In the genomic region with DNA sequence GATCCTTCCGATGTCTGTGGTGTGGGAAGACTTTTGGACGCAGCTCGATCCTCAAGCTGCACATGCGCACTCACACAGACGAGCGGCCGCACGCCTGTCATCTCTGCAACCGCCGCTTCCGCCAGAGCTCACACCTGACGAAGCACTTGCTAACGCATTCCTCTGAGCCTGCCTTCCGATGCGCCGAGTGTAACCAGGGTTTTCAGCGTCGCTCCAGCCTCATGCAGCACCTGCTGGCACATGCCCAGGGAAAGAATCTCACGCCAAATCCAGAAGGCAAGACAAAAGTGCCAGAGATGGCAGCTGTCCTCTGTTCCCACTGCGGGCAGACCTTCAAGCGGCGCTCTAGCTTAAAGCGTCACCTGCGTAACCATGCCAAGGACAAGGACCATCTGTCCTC, we compare ENCODE assay signal across 35 mouse cellular contexts. TPM values are rescaled to one million over a fixed set of nuclear protein-coding genes. Genes with fewer than 3 reads are reported as not detected.
DNase-seq lines count a peak whose midpoint lies in the region; ATAC-seq and TF ChIP-seq lines count a peak whose summit lies in the region.
"Had no signal": no experiment of that assay in that cellular context is flagged by ENCODE, and none has a peak within 500 bp of the region (broad histone marks: within the 10 kb centered on the region; RNA-seq: fewer than 3 reads in every experiment).

No protein-coding gene starts in this region.

- H3K4me1 ChIP-seq in midbrain, postnatal 0 days (ENCODE audit: insufficient read depth, low read length) = no peaks in the 10 kb centered on the region
- H3K4me1 ChIP-seq in midbrain, embryonic 16.5 days (ENCODE audit: control insufficient read depth, insufficient read depth, low read length) = no peaks in the 10 kb centered on the region
- H3K4me1 ChIP-seq: embryonic facial prominence, embryonic 12.5 days; hindbrain, embryonic 15.5 days; limb, embryonic 15.5 days; lung, embryonic 15.5 days; neural tube, embryonic 13.5 days; stomach, embryonic 15.5 days had no signal

- DNase-seq in midbrain, postnatal 0 days (ENCODE audit: low spot score) = peak; percentile 26
- DNase-seq in cerebellum, adult 9-10 months = peak; percentile 78
- DNase-seq in adrenal gland, postnatal 25 days = no peak
- DNase-seq in frontal cortex, postnatal 25 days (ENCODE audit: low spot score in 2 of 2) = no peak
- DNase-seq: forebrain, postnatal 0 days; heart, adult 2 months; kidney, adult 9 months; kidney, postnatal 14 days; lung, postnatal 36 days; midbrain, embryonic 14.5 days; right cerebral cortex, adult 18-20 months; right cerebral cortex, postnatal 4 days; thymus, postnatal 36 days had no signal

- no peak overlapping the region for H3K4me3 ChIP-seq in midbrain, postnatal 0 days (ENCODE audit: low read depth, low read length)
- H3K4me3 ChIP-seq in midbrain, embryonic 16.5 days (ENCODE audit: low read depth, low read length) = no peak overlapping the region
- H3K4me3 ChIP-seq: embryonic facial prominence, embryonic 12.5 days; heart, adult 2 months; hindbrain, embryonic 15.5 days; limb, embryonic 15.5 days; lung, embryonic 15.5 days; myocyte; neural tube, embryonic 13.5 days; stomach, embryonic 15.5 days had no signal

- no peak for TF ChIP-seq CTCF in midbrain, postnatal 0 days (IDR thresholded peaks at IDR 0.05)

- H3K9me3 ChIP-seq in midbrain, postnatal 0 days (ENCODE audit: low read length) = no peaks in the 10 kb centered on the region
- no peaks in the 10 kb centered on the region for H3K9me3 ChIP-seq in midbrain, embryonic 16.5 days (replicated peaks; ENCODE audit: control insufficient read depth, low read length, poor library complexity, severe bottlenecking)
- H3K9me3 ChIP-seq: embryonic facial prominence, embryonic 12.5 days; G1E; hindbrain, embryonic 15.5 days; limb, embryonic 15.5 days; lung, embryonic 15.5 days; neural tube, embryonic 13.5 days; stomach, embryonic 15.5 days had no signal

- ATAC-seq in midbrain, postnatal 0 days (ENCODE audit: low FRiP score) = no peak
- no peak for ATAC-seq in midbrain, embryonic 16.5 days
- peak; percentile 40; the same call in 1 of the 2 replicates for ATAC-seq in cerebellum, adult (ENCODE audit: insufficient number of reproducible peaks, low FRiP score, low TSS enrichment)
- ATAC-seq in inflammation-experienced regulatory T-cells, adult 6 months = no peak
- ATAC-seq in megakaryocyte, adult 5-6 weeks (ENCODE audit: poor library complexity, severe bottlenecking) = no peak
- ATAC-seq: forebrain, postnatal 0 days had no signal

- H3K36me3 ChIP-seq in midbrain, postnatal 0 days (ENCODE audit: insufficient read depth, low read length) = no peaks in the 10 kb centered on the region
- no peaks in the 10 kb centered on the region for H3K36me3 ChIP-seq in midbrain, embryonic 16.5 days (ENCODE audit: control insufficient read depth, insufficient read depth, low read length)
- H3K36me3 ChIP-seq: embryonic facial prominence, embryonic 12.5 days; G1E; hindbrain, embryonic 15.5 days; limb, embryonic 15.5 days; lung, embryonic 15.5 days; neural tube, embryonic 13.5 days; stomach, embryonic 15.5 days had no signal

- H3K4me2 ChIP-seq in midbrain, postnatal 0 days (ENCODE audit: low read depth, low read length, poor library complexity, severe bottlenecking) = no peak overlapping the region
- H3K4me2 ChIP-seq in midbrain, embryonic 16.5 days (ENCODE audit: low read length) = no peak overlapping the region
- H3K4me2 ChIP-seq: embryonic facial prominence, embryonic 12.5 days; hindbrain, embryonic 15.5 days; limb, embryonic 15.5 days; lung, embryonic 15.5 days; neural tube, embryonic 13.5 days; stomach, embryonic 15.5 days had no signal

- no peak overlapping the region for H3K27ac ChIP-seq in midbrain, postnatal 0 days (ENCODE audit: low read depth, low read length)
- H3K27ac ChIP-seq in midbrain, embryonic 16.5 days (ENCODE audit: low read length) = no peak overlapping the region
- H3K27ac ChIP-seq: embryonic facial prominence, embryonic 12.5 days; heart, adult 2 months; hindbrain, embryonic 15.5 days; limb, embryonic 15.5 days; liver, embryonic 14.5 days; lung, embryonic 15.5 days; neural tube, embryonic 13.5 days; stomach, embryonic 15.5 days had no signal

- WGBS in midbrain, postnatal 0 days = 95% methylated on average over 24 of the region's 24 CpGs
- 95% methylated on average over 24 of the region's 24 CpGs for WGBS in midbrain, embryonic 16.5 days

- H3K9ac ChIP-seq in midbrain, postnatal 0 days (replicated peaks; ENCODE audit: low read length, poor library complexity, severe bottlenecking) = no peak overlapping the region
- H3K9ac ChIP-seq in midbrain, embryonic 16.5 days (ENCODE audit: low read depth, low read length) = no peak overlapping the region
- H3K9ac ChIP-seq: embryonic facial prominence, embryonic 12.5 days; forebrain, postnatal 0 days; hindbrain, embryonic 15.5 days; limb, embryonic 15.5 days; liver, embryonic 14.5 days; lung, embryonic 15.5 days; neural tube, embryonic 13.5 days; stomach, embryonic 15.5 days had no signal

- no peaks in the 10 kb centered on the region for H3K27me3 ChIP-seq in midbrain, postnatal 0 days (ENCODE audit: insufficient read depth, low read length)
- H3K27me3 ChIP-seq in midbrain, embryonic 16.5 days (ENCODE audit: control insufficient read depth, insufficient read depth, low read depth, low read length) = no peaks in the 10 kb centered on the region
- H3K27me3 ChIP-seq: embryonic facial prominence, embryonic 12.5 days; hindbrain, embryonic 15.5 days; limb, embryonic 15.5 days; lung, embryonic 15.5 days; neural tube, embryonic 13.5 days; stomach, embryonic 15.5 days had no signal

RNA-seq across cellular contexts. Expression of gene Zscan10, which starts 9.0 kb away (rescaled TPM):
- total RNA-seq in midbrain, postnatal 0 days (2014; rRNA removed) = not detected in 2 replicates
- polyA plus RNA-seq in midbrain, postnatal 0 days (2015; fragmentation: Nextera tagmentation; extraction: Ambion mirVana) = not detected in 2 replicates
- polyA plus RNA-seq in midbrain, embryonic 16.5 days (2015; fragmentation: Nextera tagmentation; extraction: Ambion mirVana) = not detected in 2 replicates
- total RNA-seq in adrenal gland, postnatal 25 days (2021) = not detected in 2 replicates
- polyA plus RNA-seq in inflammation-experienced regulatory T-cells, adult 6 months (2017; shearing (Covaris generic)) = 1 to 10 TPM in 2 of 3 experiments, under 1 TPM in 1; 0.73 to 3.1 (median 1.2) TPM
- not detected in 2 replicates for total RNA-seq in megakaryocyte, adult 5-6 weeks (2015)
- total RNA-seq in megakaryocyte, adult 5-6 weeks (2017) = not detected in 2 replicates
- total RNA-seq: adrenal gland, postnatal 14 days; forebrain, postnatal 0 days; gastrocnemius, postnatal 25 days; heart, adult 2 months; heart, postnatal 4 days; layer of hippocampus, adult 8-10 months; left cerebral cortex, adult 18-20 months; left cerebral cortex, postnatal 36 days; megakaryocyte-erythroid progenitor cell, adult 5-6 weeks had no signal
- polyA plus RNA-seq: heart, adult 2 months; heart, embryonic 14.5 days; intestine, embryonic 16.5 days; liver, embryonic 14.5 days; midbrain, embryonic 14.5 days; neural tube, embryonic 13.5 days had no signal

RNA-seq across cellular contexts. Expression of gene Zfp13, which starts 10.3 kb away (rescaled TPM):
- total RNA-seq in midbrain, postnatal 0 days (2014; rRNA removed) = 36.2 and 48.2 TPM in 2 replicates
- polyA plus RNA-seq in midbrain, postnatal 0 days (2015; fragmentation: Nextera tagmentation; extraction: Ambion mirVana) = 23.3 and 26.3 TPM in 2 replicates
- polyA plus RNA-seq in midbrain, embryonic 16.5 days (2015; fragmentation: Nextera tagmentation; extraction: Ambion mirVana) = 28.4 and 29.4 TPM in 2 replicates
- total RNA-seq in adrenal gland, postnatal 25 days (2021) = 11.1 and 12.8 TPM in 2 replicates
- under 1 TPM in 1 of 3 experiments, not detected in 2; 0.71 TPM for polyA plus RNA-seq in inflammation-experienced regulatory T-cells, adult 6 months (2017; shearing (Covaris generic))
- total RNA-seq in megakaryocyte, adult 5-6 weeks (2015) = not detected in 2 replicates
- total RNA-seq in megakaryocyte, adult 5-6 weeks (2017) = 0.18 TPM in 1 of 2 replicates, not detected in the other
- total RNA-seq: G1E; megakaryocyte-erythroid progenitor cell, adult 5-6 weeks had no signal

RNA-seq across cellular contexts. Expression of gene Mmp25, which starts 35.5 kb away (rescaled TPM):
- total RNA-seq in midbrain, postnatal 0 days (2014; rRNA removed) = 0.33 and 0.66 TPM in 2 replicates
- 0.98 and 1.0 TPM in 2 replicates for polyA plus RNA-seq in midbrain, postnatal 0 days (2015; fragmentation: Nextera tagmentation; extraction: Ambion mirVana)
- 0.94 and 1.6 TPM in 2 replicates for polyA plus RNA-seq in midbrain, embryonic 16.5 days (2015; fragmentation: Nextera tagmentation; extraction: Ambion mirVana)
- 0.18 TPM in 1 of 2 replicates, not detected in the other for total RNA-seq in adrenal gland, postnatal 25 days (2021)
- 1 to 10 TPM in 2 of 3 experiments, under 1 TPM in 1; 0.80 to 6.6 (median 2.8) TPM for polyA plus RNA-seq in inflammation-experienced regulatory T-cells, adult 6 months (2017; shearing (Covaris generic))
- total RNA-seq in megakaryocyte, adult 5-6 weeks (2015) = 22.6 and 32.1 TPM in 2 replicates
- 14.0 and 19.5 TPM in 2 replicates for total RNA-seq in megakaryocyte, adult 5-6 weeks (2017)
- total RNA-seq: gastrocnemius, postnatal 25 days; megakaryocyte-erythroid progenitor cell, adult 5-6 weeks had no signal
- polyA plus RNA-seq: G1E, myocyte had no signal

RNA-seq across cellular contexts. Expression of gene Zfp213, which starts 45.6 kb away (rescaled TPM):
- 16.9 and 21.7 TPM in 2 replicates for total RNA-seq in midbrain, postnatal 0 days (2014; rRNA removed)
- 10.0 and 10.7 TPM in 2 replicates for polyA plus RNA-seq in midbrain, postnatal 0 days (2015; fragmentation: Nextera tagmentation; extraction: Ambion mirVana)
- 16.0 and 17.9 TPM in 2 replicates for polyA plus RNA-seq in midbrain, embryonic 16.5 days (2015; fragmentation: Nextera tagmentation; extraction: Ambion mirVana)
- 12.0 and 12.8 TPM in 2 replicates for total RNA-seq in adrenal gland, postnatal 25 days (2021)
- polyA plus RNA-seq in inflammation-experienced regulatory T-cells, adult 6 months (2017; shearing (Covaris generic)) = 1 to 10 TPM; 4.0 to 5.5 (median 4.8) TPM
- 2.1 and 2.4 TPM in 2 replicates for total RNA-seq in megakaryocyte, adult 5-6 weeks (2015)
- total RNA-seq in megakaryocyte, adult 5-6 weeks (2017) = 2.7 and 4.7 TPM in 2 replicates

RNA-seq across cellular contexts. Expression of gene Bicdl2, which starts 50.7 kb away (rescaled TPM):
- not detected in 2 replicates for total RNA-seq in midbrain, postnatal 0 days (2014; rRNA removed)
- 0.10 TPM in 1 of 2 replicates, not detected in the other for polyA plus RNA-seq in midbrain, postnatal 0 days (2015; fragmentation: Nextera tagmentation; extraction: Ambion mirVana)
- 0.15 TPM in 1 of 2 replicates, not detected in the other for polyA plus RNA-seq in midbrain, embryonic 16.5 days (2015; fragmentation: Nextera tagmentation; extraction: Ambion mirVana)
- not detected in 2 replicates for total RNA-seq in adrenal gland, postnatal 25 days (2021)
- under 1 TPM in 1 of 3 experiments, not detected in 2; 0.23 TPM for polyA plus RNA-seq in inflammation-experienced regulatory T-cells, adult 6 months (2017; shearing (Covaris generic))
- not detected in 2 replicates for total RNA-seq in megakaryocyte, adult 5-6 weeks (2015)
- total RNA-seq in megakaryocyte, adult 5-6 weeks (2017) = 0.45 TPM in 1 of 2 replicates, not detected in the other
- total RNA-seq: adrenal gland, postnatal 14 days; G1E; gastrocnemius, postnatal 25 days; heart, adult 2 months; layer of hippocampus, adult 8-10 months; left cerebral cortex, adult 18-20 months; left cerebral cortex, postnatal 36 days; megakaryocyte-erythroid progenitor cell, adult 5-6 weeks had no signal
- polyA plus RNA-seq: G1E; heart, adult 2 months; hindbrain, embryonic 15.5 days; neural tube, embryonic 13.5 days had no signal

Comparison
In these comparisons a context has a peak if more than half of its experiments do, and no peak if none do; other contexts are left out.
1. DNase-seq: peak in midbrain, postnatal 0 days (single experiment) and cerebellum, adult 9-10 months (single experiment); none in adrenal gland, postnatal 25 days (single experiment) and frontal cortex, postnatal 25 days (0 of 2).
2. RNA of gene Zfp13, which starts 10.3 kb away (total RNA-seq): 36.2 to 48.2 TPM in midbrain, postnatal 0 days and 11.1 to 12.8 TPM in adrenal gland, postnatal 25 days; 0.18 TPM in megakaryocyte, adult 5-6 weeks; every median in the first group is over 10 times any median in the second.